ENCODE assay signal across 8 mouse cellular contexts in the genomic region with DNA sequence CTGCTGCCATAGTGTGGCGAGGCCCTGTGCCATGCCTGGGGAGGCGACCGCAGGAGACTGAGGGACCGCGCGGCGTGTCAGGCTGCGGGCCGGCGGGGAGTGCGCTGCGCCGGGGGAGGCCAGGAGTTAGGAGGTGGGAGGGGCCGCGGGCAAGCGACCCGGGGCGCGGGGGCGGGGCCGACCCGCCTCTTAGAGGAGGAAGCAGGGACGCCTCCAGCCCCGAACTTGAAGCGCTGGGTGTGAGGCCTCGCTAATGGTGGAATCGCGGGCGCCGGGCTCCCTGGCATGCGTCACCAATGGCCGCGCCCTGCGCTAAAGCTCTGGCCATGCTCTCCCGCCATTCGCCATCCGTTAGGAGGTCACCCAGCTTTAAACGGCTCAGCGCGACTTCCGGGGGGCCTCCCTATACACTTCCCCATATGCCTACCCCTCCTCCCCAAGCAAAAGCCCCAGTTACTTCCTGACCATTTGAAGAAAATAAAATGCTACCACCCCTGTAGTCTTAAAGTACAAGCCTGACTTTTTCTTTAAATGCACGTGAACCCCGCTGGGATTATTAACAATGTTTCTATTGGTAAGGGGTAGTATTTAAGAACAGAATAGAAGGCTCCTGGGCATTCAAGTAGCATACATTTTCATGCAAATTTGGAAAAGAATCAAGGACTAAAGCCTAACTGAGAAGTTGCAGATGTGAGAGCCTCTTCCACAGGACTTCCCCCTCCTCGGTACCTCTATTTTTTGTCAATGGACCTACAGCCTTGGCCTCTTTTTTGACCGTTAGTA. TPM values are rescaled to one million over a fixed set of nuclear protein-coding genes. Genes with fewer than 3 reads are reported as not detected.
DNase-seq lines count a peak whose midpoint lies in the region; ATAC-seq and TF ChIP-seq lines count a peak whose summit lies in the region.

Gene Sms (minus strand): TSS at position 344 of the 783 bp plus-strand sequence.

- H3K9ac ChIP-seq in forebrain, postnatal 0 days, result peak within 1 kb of the TSS; percentile 78

- WGBS in forebrain, postnatal 0 days, result 24% methylated on average over 38 of the region's 45 CpGs

- H3K4me3 ChIP-seq in forebrain, postnatal 0 days (ENCODE audit: low read depth, low read length), result peak within 1 kb of the TSS; percentile 55

- no peaks in the 10 kb centered on the region for H3K9me3 ChIP-seq in forebrain, postnatal 0 days (ENCODE audit: low read length)

- TF ChIP-seq CTCF in forebrain, postnatal 0 days (IDR thresholded peaks at IDR 0.05; ENCODE audit: low read depth), result no peak

- peak; percentile 69 for DNase-seq in MN1 (ENCODE audit: low spot score)
- peak; percentile 44 for DNase-seq in cerebellum, adult 11 months
- peak; percentile 70 for DNase-seq in forebrain, postnatal 0 days
- peak; percentile 62 for DNase-seq in heart, postnatal 4 days
- peak; percentile 45 for DNase-seq in layer of hippocampus, adult 9-11 months
- DNase-seq in lung, postnatal 14 days, result peak; percentile 61
- peak; percentile 71 for DNase-seq in ovary, postnatal 36 days (ENCODE audit: low spot score)
- peak; percentile 80 for DNase-seq in thymus, postnatal 4 days

- peak within 1 kb of the TSS; percentile 48 for H3K4me2 ChIP-seq in forebrain, postnatal 0 days (ENCODE audit: low read depth)

- H3K27me3 ChIP-seq in forebrain, postnatal 0 days (ENCODE audit: insufficient read depth, low read length), result no peaks in the 10 kb centered on the region

- H3K36me3 ChIP-seq in forebrain, postnatal 0 days (ENCODE audit: insufficient read depth), result no peaks in the 10 kb centered on the region

- H3K27ac ChIP-seq in forebrain, postnatal 0 days (ENCODE audit: low read depth, low read length), result peak within 1 kb of the TSS; percentile 90

- no peaks in the 10 kb centered on the region for H3K4me1 ChIP-seq in forebrain, postnatal 0 days (ENCODE audit: insufficient read depth)

- ATAC-seq in forebrain, postnatal 0 days, result peak; percentile 79

RNA-seq across cellular contexts. Expression of gene Sms, which starts in this region (rescaled TPM):
- total RNA-seq in forebrain, postnatal 0 days (2014; rRNA removed), result 153 and 154 TPM in 2 replicates
- 146 and 159 TPM in 2 replicates for polyA plus RNA-seq in forebrain, postnatal 0 days (2015; fragmentation: Nextera tagmentation; extraction: Ambion mirVana)
- 10 to 100 TPM; 24.2 to 25.3 TPM for total RNA-seq in heart, postnatal 4 days (2021)

Comparison
In these comparisons a context has a peak if more than half of its experiments do, and no peak if none do; other contexts are left out.
1. Peak in every context shown above with its lines: DNase-seq, ATAC-seq, H3K4me3 ChIP-seq and H3K27ac ChIP-seq.